Mouse (Mus musculus): ENCODE data around the gene Tpm4. TPM values are rescaled to one million over a fixed set of nuclear protein-coding genes. Genes with fewer than 3 reads are reported as not detected.
A peak's percentile ranks its signal among the peaks of the same experiment; 100 is the strongest.

Gene Tpm4
- polyA plus RNA-seq, 1 experiment from 2014 or later = 849 TPM

DNA sequence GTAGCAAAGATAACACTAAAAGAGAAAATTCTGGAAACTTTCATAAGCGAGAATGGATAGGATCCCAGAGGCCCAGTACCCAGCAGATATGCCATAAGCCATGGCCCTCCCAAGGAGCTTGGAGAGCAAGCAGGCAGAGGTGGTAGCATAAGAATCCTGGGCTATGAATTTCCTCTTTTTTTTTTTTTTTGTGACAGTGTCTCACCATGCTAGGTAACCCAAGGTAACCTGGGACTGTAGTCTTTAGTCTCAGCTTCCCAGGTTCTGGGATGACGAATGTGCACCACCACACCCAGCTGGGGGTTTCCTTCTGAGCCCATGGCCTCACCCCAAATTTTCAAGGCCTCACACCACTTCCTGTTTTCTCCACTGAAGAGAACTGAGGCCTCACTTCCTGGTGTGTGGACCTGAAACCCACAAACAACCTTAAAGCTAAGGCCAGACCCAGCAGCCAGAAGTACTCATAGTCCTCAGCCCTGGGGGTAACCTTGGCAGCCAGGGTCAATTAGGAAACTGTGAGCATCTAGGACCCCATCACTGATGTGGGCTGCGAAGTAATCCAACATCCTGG is 34.4 kb downstream of the Tpm4 start:
- H3K4me3 ChIP-seq (ENCODE audit: low read depth, low read length) = no peak overlapping the region

DNA sequence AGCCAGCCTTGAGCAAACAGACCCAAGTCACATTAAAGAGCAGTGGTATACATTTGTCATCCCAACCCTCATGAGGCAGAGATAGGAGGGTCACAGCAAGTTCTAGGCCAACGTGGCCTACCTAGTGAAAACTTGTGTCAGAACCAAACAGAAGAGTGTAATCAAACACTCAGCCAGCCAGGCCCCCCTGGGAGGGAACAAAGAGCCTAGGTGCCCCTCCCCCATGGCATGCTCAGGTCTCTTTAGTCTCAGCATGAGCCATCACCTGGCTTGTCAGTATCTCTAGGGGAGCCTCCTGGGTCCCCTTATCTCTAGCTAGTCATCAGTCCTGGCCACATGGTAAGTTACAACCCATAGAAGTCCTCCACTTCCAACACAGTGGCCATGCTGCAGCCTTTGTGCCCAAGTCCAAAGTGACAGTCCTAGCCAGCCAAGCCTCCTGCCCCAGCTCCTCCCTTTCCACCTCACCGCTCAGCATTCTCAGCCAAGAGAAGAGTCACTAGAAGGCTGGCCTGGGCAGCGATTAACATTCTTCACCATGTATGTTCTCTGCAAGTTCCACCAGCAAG is 35.0 kb downstream of the Tpm4 start:
- Histone ChIP-seq H3K4me3 (ENCODE audit: low read depth, low read length) (no peak overlapping the region), H3K9me3 (ENCODE audit: low read depth, low read length) (no peaks in the 10 kb centered on the region), H3K27me3 (ENCODE audit: insufficient read depth, low read length) (no peaks in the 10 kb centered on the region), H3K4me1 (ENCODE audit: insufficient read depth) (no peaks in the 10 kb centered on the region), H3K36me3 (ENCODE audit: insufficient read depth) (peaks cover 74% of the 10 kb centered on the region), H3K27ac (ENCODE audit: low read depth) (no peak overlapping the region), H3K4me2 (no peak overlapping the region), H3K9ac (no peak overlapping the region)
- ATAC-seq (ENCODE audit: insufficient read depth) = no peak
- TF ChIP-seq CTCF (IDR thresholded peaks at IDR 0.05; ENCODE audit: low read depth) = no peak
- DNase-seq = no peak
- 59% methylated on average over 3 of the region's 3 CpGs for WGBS

More for the DNA sequence above, 34.4 kb downstream of the Tpm4 start:
- no peak overlapping the region for H3K4me2 ChIP-seq
- no peaks in the 10 kb centered on the region for H3K9me3 ChIP-seq (ENCODE audit: low read depth, low read length)
- DNase-seq = no peak
- H3K36me3 ChIP-seq (ENCODE audit: insufficient read depth) = peaks cover 73% of the 10 kb centered on the region
- no peak for TF ChIP-seq CTCF (IDR thresholded peaks at IDR 0.05; ENCODE audit: low read depth)
- no peak overlapping the region for H3K27ac ChIP-seq (ENCODE audit: low read depth)
- H3K27me3 ChIP-seq (ENCODE audit: insufficient read depth, low read length) = no peaks in the 10 kb centered on the region
- H3K4me1 ChIP-seq (ENCODE audit: insufficient read depth) = no peaks in the 10 kb centered on the region
- WGBS = 80% methylated on average over 3 of the region's 3 CpGs
- no peak overlapping the region for H3K9ac ChIP-seq
- no peak for ATAC-seq (ENCODE audit: insufficient read depth)

DNA sequence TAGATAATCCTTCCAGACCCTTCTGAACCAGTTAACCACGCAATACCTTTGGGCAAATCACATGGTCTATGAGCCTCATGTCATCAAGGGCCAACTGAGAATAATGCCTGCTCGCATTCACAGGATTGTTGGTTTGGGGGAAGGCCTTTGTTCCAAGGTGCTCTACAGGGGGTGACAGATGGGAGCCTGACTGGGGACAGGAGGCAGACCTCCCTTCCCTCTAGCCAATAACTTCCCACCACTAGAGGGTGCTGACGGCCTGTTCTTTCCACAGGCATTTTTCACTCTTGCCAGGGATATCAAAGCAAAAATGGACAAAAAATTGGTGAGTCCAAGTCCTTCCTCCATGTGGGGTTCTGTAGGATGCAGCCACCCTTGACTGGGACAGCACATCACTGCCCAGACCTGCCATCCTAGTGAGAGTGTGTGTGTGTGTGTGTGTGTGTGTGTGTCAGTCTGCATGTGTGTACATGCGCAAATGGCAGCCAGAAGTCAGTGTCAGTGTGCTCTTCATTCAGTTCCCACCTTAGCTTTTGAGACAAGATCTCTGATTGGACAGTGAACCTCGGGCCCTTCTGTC is 42.7 kb downstream of the Tpm4 start:
- no peak overlapping the region for H3K27ac ChIP-seq (ENCODE audit: low read depth)
- H3K27me3 ChIP-seq (ENCODE audit: insufficient read depth, low read length) = no peaks in the 10 kb centered on the region
- no peak overlapping the region for H3K9ac ChIP-seq
- no peak overlapping the region for H3K4me3 ChIP-seq (ENCODE audit: low read depth, low read length)
- DNase-seq (peak; percentile 88), ATAC-seq (ENCODE audit: insufficient read depth) (peak; percentile 74)
- no peaks in the 10 kb centered on the region for H3K9me3 ChIP-seq (ENCODE audit: low read depth, low read length)
- H3K36me3 ChIP-seq (ENCODE audit: insufficient read depth) = peaks cover 88% of the 10 kb centered on the region
- no peaks in the 10 kb centered on the region for H3K4me1 ChIP-seq (ENCODE audit: insufficient read depth)
- TF ChIP-seq CTCF (IDR thresholded peaks at IDR 0.05; ENCODE audit: low read depth) = peak; percentile 87
- no peak overlapping the region for H3K4me2 ChIP-seq
- WGBS = 62% methylated on average over 5 of the region's 5 CpGs

DNA sequence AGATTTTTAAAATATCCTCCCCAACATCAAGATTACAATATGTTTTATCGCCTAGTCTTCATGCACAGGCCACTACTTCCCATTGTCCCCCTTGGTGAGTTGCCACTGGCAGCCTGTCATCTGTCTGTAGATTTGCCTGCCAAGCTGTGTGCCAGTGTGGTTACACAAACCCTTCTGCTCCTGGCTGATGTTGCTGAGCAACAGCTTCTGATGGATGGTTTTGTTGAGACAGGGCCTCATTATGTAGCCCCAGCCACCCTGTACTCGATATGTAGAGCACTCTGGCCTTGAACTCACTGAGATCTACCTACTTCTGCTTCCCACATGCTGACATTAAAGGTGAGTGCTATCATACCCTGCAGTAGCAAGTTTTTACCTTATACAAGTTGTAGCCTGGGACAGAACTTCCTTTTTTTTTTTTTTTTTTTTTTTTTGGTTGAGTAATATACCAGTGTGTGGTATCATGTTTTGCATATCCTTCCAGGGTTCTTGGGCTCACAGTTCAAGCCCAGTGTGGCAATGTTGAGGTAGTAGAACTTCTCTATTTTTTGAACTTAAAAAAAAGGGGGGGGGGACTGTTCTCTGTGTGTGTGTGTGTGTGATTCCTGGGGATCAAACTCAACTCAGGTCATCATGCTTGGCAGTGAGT is 48.9 kb downstream of the Tpm4 start:
- WGBS = 73% methylated on average over 2 of the region's 2 CpGs
- no peak for ATAC-seq (ENCODE audit: insufficient read depth)
- Histone ChIP-seq H3K27me3 (ENCODE audit: insufficient read depth, low read length) (no peaks in the 10 kb centered on the region), H3K9ac (no peak overlapping the region), H3K9me3 (ENCODE audit: low read depth, low read length) (no peaks in the 10 kb centered on the region), H3K36me3 (ENCODE audit: insufficient read depth) (peaks cover 31% of the 10 kb centered on the region), H3K4me1 (ENCODE audit: insufficient read depth) (no peaks in the 10 kb centered on the region), H3K4me2 (no peak overlapping the region), H3K4me3 (ENCODE audit: low read depth, low read length) (no peak overlapping the region), H3K27ac (ENCODE audit: low read depth) (no peak overlapping the region)
- DNase-seq = no peak
- no peak for TF ChIP-seq CTCF (IDR thresholded peaks at IDR 0.05; ENCODE audit: low read depth)

DNA sequence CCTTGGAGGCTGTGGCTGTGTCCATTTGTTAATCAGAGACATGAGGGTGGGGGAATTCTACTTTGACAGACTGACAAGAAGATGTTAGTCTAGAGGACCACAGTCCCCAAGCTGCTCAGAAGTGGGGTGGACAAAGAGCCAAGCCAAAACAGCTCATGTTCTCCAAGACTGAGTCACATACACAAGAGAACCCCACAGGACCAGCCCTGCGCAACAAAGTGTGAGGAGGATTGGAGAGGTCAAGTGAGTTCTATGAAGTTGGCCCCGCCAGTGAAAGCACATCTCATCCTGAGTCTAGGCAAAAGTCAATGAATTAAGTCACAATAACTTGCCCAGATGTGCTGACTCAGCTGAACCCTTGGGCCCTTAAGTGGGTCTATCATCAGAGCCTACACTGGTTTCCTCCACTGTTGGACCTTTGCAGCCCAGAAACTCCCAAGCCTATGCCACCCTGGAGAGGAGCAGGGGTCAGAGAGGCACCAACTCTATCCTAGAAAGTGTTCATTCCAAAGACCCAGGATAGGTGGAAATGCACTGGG is 53.1 kb downstream of the Tpm4 start:
- no peak for ATAC-seq (ENCODE audit: insufficient read depth)
- no peak for TF ChIP-seq CTCF (IDR thresholded peaks at IDR 0.05; ENCODE audit: low read depth)
- no peak for DNase-seq
- no peak overlapping the region for H3K27ac ChIP-seq (ENCODE audit: low read depth)
- WGBS = 80% methylated on average over 2 of the region's 2 CpGs
- no peak overlapping the region for H3K9ac ChIP-seq
- no peaks in the 10 kb centered on the region for H3K36me3 ChIP-seq (ENCODE audit: insufficient read depth)
- no peaks in the 10 kb centered on the region for H3K4me1 ChIP-seq (ENCODE audit: insufficient read depth)
- no peak overlapping the region for H3K4me2 ChIP-seq
- no peaks in the 10 kb centered on the region for H3K27me3 ChIP-seq (ENCODE audit: insufficient read depth, low read length)
- H3K4me3 ChIP-seq (ENCODE audit: low read depth, low read length) = no peak overlapping the region
- no peaks in the 10 kb centered on the region for H3K9me3 ChIP-seq (ENCODE audit: low read depth, low read length)

DNA sequence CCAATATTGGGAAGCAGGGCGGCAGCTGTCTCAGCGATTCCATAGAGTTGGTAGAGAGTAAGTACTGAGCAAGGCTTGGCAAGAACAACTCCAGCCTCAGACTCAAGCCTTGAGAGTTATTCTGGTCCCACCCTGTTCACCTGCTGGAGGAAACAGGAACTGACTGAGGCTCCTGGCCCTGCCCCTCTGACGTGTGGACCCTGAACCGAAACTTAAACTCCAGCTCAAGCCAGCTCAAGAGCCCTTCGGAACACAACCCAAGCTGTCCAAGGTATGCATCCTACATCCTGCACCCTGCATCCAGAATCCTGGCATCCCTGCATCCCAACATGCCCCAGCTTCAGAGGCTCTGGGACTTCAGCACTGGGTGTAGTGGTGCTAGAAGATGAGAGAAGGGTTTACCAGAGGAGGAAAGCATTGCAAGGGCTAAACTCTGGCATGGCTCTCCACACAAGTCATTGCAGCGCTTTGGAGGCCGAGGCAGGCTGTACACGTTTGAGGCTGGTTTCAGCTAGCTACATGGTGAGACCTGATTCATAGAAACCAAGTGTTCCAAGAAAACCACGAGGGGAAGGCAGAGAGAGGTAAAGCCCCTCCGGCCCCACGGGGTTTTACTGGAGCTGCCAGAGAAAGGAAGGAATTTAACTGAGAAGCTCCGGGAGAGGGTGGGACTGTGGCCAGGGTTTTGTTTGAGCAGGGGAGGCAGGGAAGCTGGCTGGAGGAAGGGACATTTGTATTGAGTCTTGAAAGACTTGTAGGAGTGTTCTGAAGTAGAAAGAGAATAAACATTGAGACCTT is 54.8 kb downstream of the Tpm4 start, which contains the start of gene Hsh2d:
TSS of gene Hsh2d (plus strand) at position 222 of the 798 bp plus-strand sequence.
- DNase-seq (peak; percentile 47), ATAC-seq (ENCODE audit: insufficient read depth) (peak; percentile 60; the same call in 1 of the 2 replicates)
- 56% methylated on average over 12 of the region's 12 CpGs for WGBS
- TF ChIP-seq CTCF (IDR thresholded peaks at IDR 0.05; ENCODE audit: low read depth) = peak; percentile 49
- Histone ChIP-seq H3K9ac (no peak within 1 kb of the TSS), H3K27ac (ENCODE audit: low read depth) (peak within 1 kb of the TSS; percentile 59), H3K27me3 (ENCODE audit: insufficient read depth, low read length) (no peaks in the 10 kb centered on the region), H3K9me3 (ENCODE audit: low read depth, low read length) (no peaks in the 10 kb centered on the region), H3K36me3 (ENCODE audit: insufficient read depth) (no peaks in the 10 kb centered on the region), H3K4me2 (no peak within 1 kb of the TSS; the same call in 1 of the 2 replicates), H3K4me3 (ENCODE audit: low read depth, low read length) (no peak within 1 kb of the TSS), H3K4me1 (ENCODE audit: insufficient read depth) (no peaks in the 10 kb centered on the region)

All from lung, embryonic 14.5 days (tissue).